Mouse (Mus musculus) ES-E14 (cell line): Measurements from ENCODE around the gene Pibf1. TPM values are rescaled to one million over a fixed set of nuclear protein-coding genes. Genes with fewer than 3 reads are reported as not detected.
A peak's percentile ranks its signal among the peaks of the same experiment; 100 is the strongest.

Source experiments
- DNase-seq: peaks from one replicate; pipeline ENCODE4 v3.0.0-alpha.2; 2013; ENCODE audit warnings: low read depth, low spot score
- H3K27ac ChIP-seq: 2 replicates; pipeline ENCODE4 v1.5.1; 2012; ENCODE audit warnings: low read depth, mild to moderate bottlenecking, low read length, moderate library complexity, mixed read lengths; ENCODE audit not compliant: poor library complexity, insufficient read depth, severe bottlenecking
- H3K36me3 ChIP-seq: 2 replicates; pipeline ENCODE4 v1.6.1; 2012; ENCODE audit warnings: mild to moderate bottlenecking, low read length, moderate library complexity, mixed read lengths; ENCODE audit not compliant: control insufficient read depth, poor library complexity, insufficient read depth, severe bottlenecking
- H3K4me1 ChIP-seq, 2 experiments: fragments of 150-350 bp in 1 of 2; sonication (generic) in 1 of 2; 2 replicates each; pipeline ENCODE4 v1.6.1; 2012; ENCODE audit warnings: low read length in 2 of 2, mild to moderate bottlenecking in 1 of 2, mixed read lengths in 1 of 2; ENCODE audit not compliant: control insufficient read depth in 2 of 2, insufficient read depth in 2 of 2, poor library complexity in 1 of 2
- H3K4me3 ChIP-seq, 2 experiments: fragments of 150-350 bp in 1 of 2; sonication (generic) in 1 of 2; 2 replicates each; pipeline ENCODE4 v1.5.1; 2012; ENCODE audit warnings: low read length in 2 of 2, low read depth in 1 of 2, mild to moderate bottlenecking in 1 of 2, mixed read lengths in 1 of 2; ENCODE audit not compliant: insufficient read depth in 1 of 2, poor library complexity in 1 of 2, severe bottlenecking in 1 of 2
- H3K9ac ChIP-seq: 2 replicates; pipeline ENCODE4 v1.6.1; 2012; ENCODE audit warnings: low read depth, mild to moderate bottlenecking, low read length, mixed read lengths; ENCODE audit not compliant: poor library complexity, insufficient read depth, severe bottlenecking
- H3K9me3 ChIP-seq: fragments of 150-350 bp; sonication (generic); 2 replicates; pipeline ENCODE4 v1.6.1; 2012; ENCODE audit warnings: low read depth, mild to moderate bottlenecking, low read length; ENCODE audit not compliant: control insufficient read depth, insufficient read depth
- CHD2 ChIP-seq: IDR thresholded peaks from 2 replicates; pipeline ENCODE4 v1.6.1; 2014; ENCODE audit warnings: mild to moderate bottlenecking, low read depth, low read length, inconsistent platforms
- HCFC1 ChIP-seq: IDR thresholded peaks from 2 replicates; pipeline ENCODE4 v1.6.1; 2012; ENCODE audit warnings: low read length, inconsistent platforms, borderline replicate concordance; ENCODE audit not compliant: insufficient read depth
- MAFK ChIP-seq: IDR thresholded peaks from 2 replicates; pipeline ENCODE4 v1.6.1; 2014; ENCODE audit warnings: mild to moderate bottlenecking, low read depth, low read length, inconsistent platforms; ENCODE audit not compliant: insufficient read depth
- ZC3H11A ChIP-seq: IDR thresholded peaks from 2 replicates; pipeline ENCODE4 v1.6.1; 2012; ENCODE audit warnings: low read depth, mild to moderate bottlenecking, inconsistent platforms, low read length, borderline replicate concordance
- ZNF384 ChIP-seq: IDR thresholded peaks from 2 replicates; pipeline ENCODE4 v1.6.1; 2012; ENCODE audit warnings: low read depth, low read length, inconsistent platforms
- in situ Hi-C, 2 experiments: fragments of 600-800 bp; cut with MboI; formaldehyde crosslinking; loops; one replicate each; pipeline ENCODE4 v1.15.1; 2025; ENCODE audit warnings: low sequenced_read_pairs in 2 of 2, inconsistent platforms in 1 of 2; ENCODE audit not compliant: unreplicated experiment in 2 of 2
- total RNA-seq: library from RNA; depleted of rRNA; stranded (reverse); fragments of 300-350 nt; gene quantifications from 2 replicates; pipeline ENCODE4 v1.2.3, GENCODE M21; 2012

The Pibf1 gene
- total RNA-seq, 1 experiment, result 12.9 TPM

DNA sequence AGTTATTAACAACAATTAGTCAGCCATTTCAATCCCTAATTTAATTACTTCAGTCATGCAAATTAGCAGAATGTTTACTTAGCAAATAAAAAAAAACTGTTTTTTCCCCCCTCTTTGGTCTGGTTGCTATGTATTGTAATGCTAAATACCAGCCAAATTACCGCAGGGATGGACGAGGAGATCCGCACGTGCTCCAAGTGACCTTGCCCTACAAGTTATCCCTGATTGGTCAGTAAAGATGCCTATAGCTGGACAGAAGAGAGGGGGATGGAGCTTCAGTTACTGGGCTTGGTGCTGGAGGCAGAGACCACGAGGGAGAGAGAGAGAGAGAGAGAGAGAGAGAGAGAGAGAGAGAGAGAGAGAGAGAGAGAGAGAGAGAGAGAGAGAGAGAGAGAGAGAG, 167.5 kb downstream of the Pibf1 start:
- TF ChIP-seq CHD2, result no peak
- no peak for TF ChIP-seq ZNF384
- TF ChIP-seq ZC3H11A, result no peak
- TF ChIP-seq MAFK, result no peak
- no peak for TF ChIP-seq HCFC1
- in situ Hi-C loops, result no loop called here
- no peak for DNase-seq

DNA sequence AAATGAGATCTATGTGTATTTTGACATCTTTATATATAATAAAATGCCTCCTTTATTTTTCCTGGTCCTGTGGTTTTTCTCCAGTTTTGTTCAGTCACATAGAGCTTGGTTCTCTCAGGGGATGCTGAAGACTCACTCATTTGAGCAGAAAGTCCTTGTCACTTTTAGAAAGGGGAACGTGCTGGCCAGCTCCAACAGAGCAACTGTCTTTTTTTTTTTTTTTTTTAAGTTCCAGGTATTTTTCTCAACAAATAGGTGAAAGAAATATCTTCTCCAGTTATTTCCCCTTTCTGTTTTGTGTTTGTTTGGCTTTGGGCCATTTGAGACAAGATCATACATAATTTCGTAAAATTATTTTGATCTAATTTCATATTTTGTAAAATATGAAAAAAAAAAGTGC, 174.8 kb downstream of the Pibf1 start:
- peaks cover 9 to 14% of the 10 kb centered on the region in 2 experiments; a peak in 3 of 4 replicates for H3K4me1 ChIP-seq
- no peak overlapping the region for H3K27ac ChIP-seq
- TF ChIP-seq ZNF384 (peak; percentile 72; the same call in 1 of the 2 replicates), CHD2 (no peak)
- H3K36me3 ChIP-seq, result no peaks in the 10 kb centered on the region
- H3K9ac ChIP-seq, result no peak overlapping the region
- no peak for DNase-seq
- in situ Hi-C loops, result no loop called here
- no peak overlapping the region for H3K4me3 ChIP-seq
- no peaks in the 10 kb centered on the region for H3K9me3 ChIP-seq

More for the DNA sequence above, 167.5 kb downstream of the Pibf1 start:
- peaks cover 6 to 13% of the 10 kb centered on the region in 2 experiments; a peak in 3 of 4 replicates for H3K4me1 ChIP-seq
- no peaks in the 10 kb centered on the region for H3K36me3 ChIP-seq
- H3K4me3 ChIP-seq, result no peak overlapping the region
- no peaks in the 10 kb centered on the region for H3K9me3 ChIP-seq
- no peak overlapping the region for H3K27ac ChIP-seq
- no peak overlapping the region for H3K9ac ChIP-seq

DNA sequence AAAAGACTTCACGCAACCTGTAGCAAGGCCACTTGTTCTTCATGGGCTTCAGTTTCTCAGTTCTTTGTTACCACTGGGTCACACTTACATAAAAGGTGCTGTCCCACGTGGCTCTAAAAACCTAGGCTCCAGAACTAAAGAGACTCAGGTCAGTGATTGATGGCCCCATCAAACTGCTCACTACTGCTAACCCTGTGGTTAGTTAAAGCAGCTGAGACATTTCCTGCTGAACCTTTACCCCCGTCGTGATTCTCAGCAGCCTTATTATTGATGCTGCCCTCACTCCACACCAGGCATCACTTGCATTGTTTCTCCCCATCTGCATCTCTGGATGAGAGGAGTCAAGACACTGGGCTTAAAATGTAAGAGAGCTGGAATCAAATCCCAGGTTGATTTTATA, 176.6 kb downstream of the Pibf1 start:
- H3K4me3 ChIP-seq, result no peak overlapping the region
- DNase-seq, result no peak
- TF ChIP-seq ZC3H11A (no peak), MAFK (no peak), HCFC1 (no peak), CHD2 (no peak), ZNF384 (no peak)
- in situ Hi-C loops, result no loop called here
- H3K4me1 ChIP-seq, result peaks cover 9 to 17% of the 10 kb centered on the region in 2 experiments; a peak in 3 of 4 replicates
- no peaks in the 10 kb centered on the region for H3K9me3 ChIP-seq
- H3K27ac ChIP-seq, result no peak overlapping the region
- no peak overlapping the region for H3K9ac ChIP-seq
- no peaks in the 10 kb centered on the region for H3K36me3 ChIP-seq

DNA sequence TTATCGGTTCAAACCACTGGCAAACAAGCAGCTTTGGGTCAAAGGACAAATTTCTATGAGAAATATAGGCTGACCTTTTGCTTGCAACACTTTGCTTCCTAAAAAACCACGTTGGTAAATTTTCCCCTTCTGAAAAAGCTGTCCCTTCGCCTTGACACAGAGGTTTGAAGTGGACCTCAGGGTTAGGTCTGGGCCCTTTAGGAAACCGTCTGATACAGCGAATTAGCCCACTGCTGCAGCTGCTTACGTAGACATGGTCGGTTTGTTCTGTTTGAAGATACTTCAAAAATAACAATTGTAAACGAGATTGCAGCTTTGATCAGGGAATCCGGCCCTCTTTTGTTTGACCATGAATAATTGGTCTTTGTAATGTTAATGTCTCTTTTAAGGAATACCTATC, 179.1 kb downstream of the Pibf1 start:
- in situ Hi-C loops, result no loop called here
- TF ChIP-seq CHD2 (no peak), ZC3H11A (no peak), HCFC1 (no peak), MAFK (no peak), ZNF384 (no peak)
- no peak overlapping the region for H3K27ac ChIP-seq

More for the DNA sequence above, 179.1 kb downstream of the Pibf1 start:
- Histone ChIP-seq H3K9me3 (no peaks in the 10 kb centered on the region), H3K4me3 (no peak overlapping the region), H3K9ac (no peak overlapping the region), H3K36me3 (no peaks in the 10 kb centered on the region), H3K4me1 (peaks cover 9 to 17% of the 10 kb centered on the region in 2 experiments; a peak in 3 of 4 replicates)
- DNase-seq, result no peak
